Mouse (Mus musculus) kidney, adult 2 months (tissue): ENCODE measurements at regions not wholly inside any gene's neighbourhood (a gene's known extent, or its start where the extent isn't known, plus 50 kb on each side); places are given as distances from the start of the nearest gene placed in this dataset.

ENCODE experiments used
- DNase-seq: peaks from one replicate; pipeline ENCODE4 v3.0.0; 2021
- H3K27ac ChIP-seq: fragments of 200-500 bp; 2 replicates; pipeline ENCODE4 v1.5.1; 2012; ENCODE audit warnings: low read depth, low read length, control low read depth, inconsistent platforms; ENCODE audit not compliant: insufficient read depth
- H3K27me3 ChIP-seq: fragments of 200-500 bp; replicated peaks from 2 replicates; pipeline ENCODE4 v1.6.1; 2012; ENCODE audit warnings: mild to moderate bottlenecking, moderate library complexity, low read length, inconsistent platforms; ENCODE audit not compliant: control insufficient read depth, insufficient read depth
- H3K36me3 ChIP-seq: fragments of 200-500 bp; 2 replicates; pipeline ENCODE4 v1.6.1; 2012; ENCODE audit warnings: mild to moderate bottlenecking, moderate library complexity, low read length, inconsistent platforms; ENCODE audit not compliant: control insufficient read depth, insufficient read depth
- H3K4me1 ChIP-seq: fragments of 200-500 bp; 2 replicates; pipeline ENCODE4 v1.6.1; 2011; ENCODE audit warnings: low read length; ENCODE audit not compliant: control insufficient read depth, insufficient read depth
- H3K4me3 ChIP-seq: fragments of 200-500 bp; 2 replicates; pipeline ENCODE4 v1.5.1; 2011; ENCODE audit warnings: mild to moderate bottlenecking, low read depth, low read length, control low read depth; ENCODE audit not compliant: insufficient read depth
- CTCF ChIP-seq: fragments of 200-500 bp; conservative IDR thresholded peaks from 2 replicates; pipeline ENCODE4 v1.5.1; 2011; ENCODE audit warnings: low read depth, mild to moderate bottlenecking, control low read depth, low read length, moderate library complexity, mixed read lengths; ENCODE audit not compliant: insufficient read depth, insufficient read length
- POLR2A ChIP-seq: fragments of 200-500 bp; IDR thresholded peaks from one replicate; pipeline ENCODE4 v1.6.1; 2011; ENCODE audit warnings: low read depth, low read length, control low read depth
- WGBS: fragments of 180-500 bp; shearing (Covaris S2); methylation state at CpG from one replicate; pipeline ENCODE4 v1.1.7; 2018; 5-methylcytosine and 5-hydroxymethylcytosine counted together

- H3K27me3 ChIP-seq = no peaks in the 10 kb centered on the region
- TF ChIP-seq POLR2A (no peak), CTCF (no peak)
- H3K36me3 ChIP-seq = no peaks in the 10 kb centered on the region
- 54% methylated on average over 3 of the region's 3 CpGs for WGBS
- no peak for DNase-seq
- H3K4me3 ChIP-seq = no peak overlapping the region
- H3K4me1 ChIP-seq = no peaks in the 10 kb centered on the region
- H3K27ac ChIP-seq = no peak overlapping the region
Measured at GRCm38 (mm10) chr16:27949291-27949690, 560.6 kb downstream of the Ccdc50 start.

- Histone ChIP-seq H3K27me3 (no peaks in the 10 kb centered on the region), H3K27ac (no peak overlapping the region), H3K4me3 (no peak overlapping the region), H3K4me1 (no peaks in the 10 kb centered on the region), H3K36me3 (no peaks in the 10 kb centered on the region)
- TF ChIP-seq CTCF = no peak
- TF ChIP-seq POLR2A = no peak
- WGBS = 26% methylated on average over 3 of the region's 3 CpGs
- DNase-seq = no peak
Measured at GRCm38 (mm10) chr16:27949811-27950210, 561.1 kb downstream of the Ccdc50 start.

GRCm38 (mm10) chr16:27962811-27963210, 574.1 kb downstream of the Ccdc50 start:
- Histone ChIP-seq H3K27me3 (no peaks in the 10 kb centered on the region), H3K4me3 (no peak overlapping the region), H3K27ac (no peak overlapping the region), H3K36me3 (no peaks in the 10 kb centered on the region), H3K4me1 (no peaks in the 10 kb centered on the region)
- DNase-seq = no peak
- TF ChIP-seq CTCF = no peak
- no peak for TF ChIP-seq POLR2A
- WGBS = 77% methylated on average over 2 of the region's 2 CpGs

GRCm38 (mm10) chr16:27978730-27979440, 590.2 kb downstream of the Ccdc50 start:
- Histone ChIP-seq H3K27me3 (no peaks in the 10 kb centered on the region), H3K4me1 (no peaks in the 10 kb centered on the region), H3K4me3 (no peak overlapping the region), H3K27ac (no peak overlapping the region), H3K36me3 (no peaks in the 10 kb centered on the region)
- TF ChIP-seq POLR2A (no peak), CTCF (no peak)
- DNase-seq = no peak
- 87% methylated on average over 4 of the region's 4 CpGs for WGBS

GRCm38 (mm10) chr16:28015276-28015897, 626.7 kb downstream of the Ccdc50 start:
- TF ChIP-seq POLR2A (no peak), CTCF (no peak)
- H3K4me1 ChIP-seq = no peaks in the 10 kb centered on the region
- 38% methylated on average over 6 of the region's 6 CpGs for WGBS

DNA sequence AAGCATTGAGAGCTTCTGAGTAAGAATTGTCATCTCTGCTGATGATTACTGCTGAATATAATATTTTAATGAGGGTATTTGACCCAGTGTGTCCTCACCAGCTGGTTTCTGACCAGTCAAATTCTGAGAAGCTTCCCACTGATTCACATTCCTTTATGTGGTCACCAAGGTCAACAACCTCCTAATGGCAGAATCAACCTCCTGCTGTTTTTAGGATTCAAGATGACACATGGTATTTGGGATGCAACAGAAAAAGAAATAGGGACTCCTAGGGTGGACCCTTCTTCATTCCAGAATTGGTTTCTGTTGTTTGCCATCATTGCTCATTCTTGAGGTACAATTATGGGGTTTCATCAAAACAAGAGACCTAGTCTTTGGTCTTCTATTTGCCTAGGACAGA, 629.6 kb downstream of the Ccdc50 start:
- no peaks in the 10 kb centered on the region for H3K4me1 ChIP-seq
- TF ChIP-seq CTCF = no peak
- TF ChIP-seq POLR2A = no peak
- H3K4me3 ChIP-seq = no peak overlapping the region
- H3K27me3 ChIP-seq = no peaks in the 10 kb centered on the region
- DNase-seq = no peak
- no peak overlapping the region for H3K27ac ChIP-seq
- H3K36me3 ChIP-seq = no peaks in the 10 kb centered on the region

More at GRCm38 (mm10) chr16:28015276-28015897, 626.7 kb downstream of the Ccdc50 start:
- no peak for DNase-seq
- no peaks in the 10 kb centered on the region for H3K36me3 ChIP-seq
- H3K27me3 ChIP-seq = no peaks in the 10 kb centered on the region
- no peak overlapping the region for H3K27ac ChIP-seq
- H3K4me3 ChIP-seq = no peak overlapping the region

GRCm38 (mm10) chr16:28038954-28039353, 650.3 kb downstream of the Ccdc50 start:
- H3K27ac ChIP-seq = no peak overlapping the region
- 25% methylated on average over 2 of the region's 2 CpGs for WGBS
- no peaks in the 10 kb centered on the region for H3K36me3 ChIP-seq
- H3K27me3 ChIP-seq = no peaks in the 10 kb centered on the region
- TF ChIP-seq CTCF (no peak), POLR2A (no peak)
- no peak for DNase-seq
- H3K4me3 ChIP-seq = no peak overlapping the region
- H3K4me1 ChIP-seq = no peaks in the 10 kb centered on the region
